Mouse (Mus musculus) liver, postnatal 0 days (tissue): ENCODE measurements at regions not wholly inside any gene's neighbourhood (a gene's known extent, or its start where the extent isn't known, plus 50 kb on each side); places are given as distances from the start of the nearest gene placed in this dataset.

Experiments
- ATAC-seq: fragments of 200-750 bp; cut with Nextera tagmentation; 2 replicates; pipeline ENCODE4 v1.8.0; 2017; ENCODE audit warnings: mild to moderate bottlenecking, moderate library complexity
- DNase-seq: peaks from one replicate; pipeline ENCODE4 v3.0.0-alpha.2; 2016
- H3K27ac ChIP-seq: fragments of 300-500 bp; sonication (generic); 2 replicates; pipeline ENCODE4 v1.5.1; 2014; ENCODE audit warnings: antibody characterized with exemption, moderate library complexity, mild to moderate bottlenecking, low read depth
- H3K27me3 ChIP-seq: fragments of 300-500 bp; sonication (generic); 2 replicates; pipeline ENCODE4 v1.6.1; 2014; ENCODE audit warnings: low read length, control low read depth, mixed read lengths; ENCODE audit not compliant: insufficient read depth
- H3K36me3 ChIP-seq: fragments of 300-500 bp; sonication (generic); replicated peaks from 2 replicates; pipeline ENCODE4 v1.6.1; 2014; ENCODE audit warnings: mild to moderate bottlenecking, control low read depth, low read length, moderate library complexity, mixed read lengths; ENCODE audit not compliant: insufficient read depth
- H3K4me1 ChIP-seq: fragments of 300-500 bp; sonication (generic); 2 replicates; pipeline ENCODE4 v1.6.1; 2014; ENCODE audit warnings: antibody characterized with exemption, mild to moderate bottlenecking, control low read depth; ENCODE audit not compliant: insufficient read depth
- H3K4me2 ChIP-seq: fragments of 300-500 bp; sonication (generic); 2 replicates; pipeline ENCODE4 v1.6.1; 2014; ENCODE audit warnings: low read depth, mild to moderate bottlenecking, low read length, moderate library complexity, mixed read lengths
- H3K4me3 ChIP-seq: fragments of 300-500 bp; sonication (generic); 2 replicates; pipeline ENCODE4 v1.5.1; 2014; ENCODE audit warnings: low read depth, low read length
- H3K9ac ChIP-seq: fragments of 300-500 bp; sonication (generic); replicated peaks from 2 replicates; pipeline ENCODE4 v1.6.1; 2014; ENCODE audit warnings: mild to moderate bottlenecking, moderate library complexity
- H3K9me3 ChIP-seq: fragments of 300-500 bp; sonication (generic); 2 replicates; pipeline ENCODE4 v1.6.1; 2016; ENCODE audit warnings: mild to moderate bottlenecking, control low read depth, low read length, mixed read lengths
- CTCF ChIP-seq: sonication (generic); IDR thresholded peaks from 2 replicates; pipeline ENCODE4 v1.5.1; 2016; ENCODE audit warnings: antibody characterized with exemption, low read depth
- EP300 ChIP-seq: IDR thresholded peaks from 2 replicates; pipeline ENCODE4 v1.6.1; 2016; ENCODE audit warnings: antibody characterized with exemption, low read depth, mild to moderate bottlenecking
- WGBS: fragments of 180-500 bp; shearing (Covaris S2); extraction: QIAGEN DNeasy Blood & Tissue Kit; methylation state at CpG from one replicate; pipeline ENCODE4 v1.1.7; 2014; ENCODE audit not compliant: insufficient replicate concordance; 5-methylcytosine and 5-hydroxymethylcytosine counted together

DNA sequence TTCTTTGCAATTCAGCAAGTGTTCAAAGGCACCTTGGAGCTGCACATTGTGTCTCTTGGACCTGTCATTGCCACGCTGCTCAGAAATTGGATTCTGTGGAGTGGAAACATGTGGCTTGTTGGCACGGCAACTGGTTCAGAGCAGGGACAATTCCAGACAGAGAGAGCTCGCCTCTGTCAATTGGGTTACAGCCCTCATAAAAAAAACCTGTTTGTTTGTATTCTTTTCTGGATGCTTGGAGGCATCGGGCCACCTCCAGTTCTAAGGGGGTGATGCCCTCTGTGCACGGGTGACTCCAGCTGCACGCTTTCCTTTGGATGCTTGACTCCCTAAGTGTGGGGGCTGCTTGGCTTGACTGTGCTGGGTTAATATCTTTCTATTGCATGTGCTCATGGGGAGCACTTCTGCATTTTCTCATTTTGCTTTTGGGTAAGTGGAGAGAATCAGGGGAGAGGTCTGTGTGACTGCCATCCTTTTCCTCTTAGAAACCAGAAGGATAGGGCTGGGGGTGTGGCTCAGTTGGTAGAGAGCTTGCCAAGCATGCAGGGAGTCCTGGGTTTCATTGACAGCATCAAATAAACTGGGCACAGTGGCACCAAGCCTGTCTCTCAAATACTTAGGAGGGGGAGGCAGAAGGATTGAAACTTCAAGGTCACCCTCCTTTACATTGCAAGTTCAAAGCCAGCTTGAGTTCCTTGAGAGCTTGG, 130.6 kb upstream of the Auts2 start:
- Histone ChIP-seq H3K27ac (no peak overlapping the region), H3K36me3 (no peaks in the 10 kb centered on the region), H3K4me3 (no peak overlapping the region), H3K9me3 (no peaks in the 10 kb centered on the region), H3K27me3 (no peaks in the 10 kb centered on the region), H3K4me2 (no peak overlapping the region), H3K4me1 (no peaks in the 10 kb centered on the region), H3K9ac (no peak overlapping the region)
- TF ChIP-seq CTCF (no peak), EP300 (no peak)
- DNase-seq (no peak), ATAC-seq (no peak)
- WGBS = 62% methylated on average over 6 of the region's 6 CpGs

DNA sequence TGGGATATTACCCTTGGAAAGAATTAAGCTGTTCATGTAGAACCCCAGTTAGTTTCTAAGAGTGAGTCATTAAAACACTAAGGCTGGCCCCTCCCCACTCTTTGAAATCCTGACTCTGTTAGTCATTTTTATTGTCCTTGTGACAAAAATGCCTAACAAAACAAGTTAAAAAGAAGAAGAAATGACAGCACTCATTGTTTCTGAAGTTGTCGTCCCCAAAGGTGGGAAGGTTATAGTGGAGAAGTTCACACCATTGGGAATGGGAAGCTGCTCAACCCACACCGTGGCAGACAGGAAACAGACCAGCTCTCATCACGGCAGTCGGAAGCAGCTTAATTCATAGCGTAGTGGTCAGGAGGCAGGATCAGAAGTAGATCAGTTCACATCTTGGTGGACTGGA, 128.4 kb upstream of the Auts2 start:
- H3K27me3 ChIP-seq = no peaks in the 10 kb centered on the region
- no peaks in the 10 kb centered on the region for H3K4me1 ChIP-seq
- H3K4me2 ChIP-seq = no peak overlapping the region
- WGBS = 27% methylated on average over 5 of the region's 5 CpGs
- no peak overlapping the region for H3K9ac ChIP-seq
- TF ChIP-seq EP300 (no peak), CTCF (no peak)
- ATAC-seq (no peak), DNase-seq (no peak)
- H3K36me3 ChIP-seq = no peaks in the 10 kb centered on the region
- H3K9me3 ChIP-seq = no peaks in the 10 kb centered on the region
- H3K27ac ChIP-seq = no peak overlapping the region
- H3K4me3 ChIP-seq = no peak overlapping the region

DNA sequence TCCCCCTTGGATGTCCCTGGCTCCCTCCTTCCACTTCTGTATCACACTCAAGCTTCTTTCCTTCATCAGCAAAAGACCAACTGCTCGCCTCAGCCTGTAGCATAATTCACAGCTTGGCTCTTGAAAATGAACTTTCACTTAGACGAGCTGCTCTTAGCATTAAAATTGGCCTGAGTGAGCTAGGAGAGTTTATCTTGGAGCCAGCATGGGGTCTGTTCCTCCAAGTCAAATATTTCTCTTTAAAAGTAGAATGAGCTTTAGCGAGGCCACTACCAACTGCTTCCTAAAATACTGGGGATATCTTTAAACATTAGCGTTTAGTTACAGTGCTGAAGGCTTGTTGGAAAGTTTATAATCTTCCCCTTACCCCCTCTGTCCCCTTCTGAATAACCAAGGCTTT, 124.2 kb upstream of the Auts2 start:
- Histone ChIP-seq H3K9ac (no peak overlapping the region), H3K4me3 (no peak overlapping the region), H3K4me1 (no peaks in the 10 kb centered on the region), H3K4me2 (no peak overlapping the region), H3K27me3 (no peaks in the 10 kb centered on the region), H3K9me3 (no peaks in the 10 kb centered on the region), H3K36me3 (no peaks in the 10 kb centered on the region), H3K27ac (no peak overlapping the region)
- DNase-seq (no peak), ATAC-seq (no peak)
- 68% methylated on average over 4 of the region's 4 CpGs for WGBS
- no peak for TF ChIP-seq CTCF
- no peak for TF ChIP-seq EP300

DNA sequence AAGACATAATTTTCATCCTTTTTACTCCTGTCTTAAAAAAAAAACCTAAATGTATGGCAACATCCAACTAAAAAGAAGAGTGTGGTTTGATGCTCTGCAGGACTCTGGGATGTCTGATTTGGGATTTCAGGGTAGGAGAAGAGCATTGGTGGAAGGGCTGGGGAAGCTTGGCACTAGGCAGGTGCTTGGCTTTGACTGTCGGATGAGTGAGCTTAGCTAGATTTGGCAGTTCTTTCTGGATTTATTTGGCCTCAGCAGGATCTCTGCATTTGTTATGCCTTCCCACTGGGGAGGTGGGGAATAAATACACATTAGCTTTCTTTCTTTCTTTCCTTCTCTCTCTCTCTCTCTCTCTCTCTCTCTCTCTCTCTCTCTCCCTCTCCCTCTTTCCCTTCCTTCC, 118.1 kb upstream of the Auts2 start:
- WGBS = 74% methylated on average over 1 of the region's 1 CpGs

DNA sequence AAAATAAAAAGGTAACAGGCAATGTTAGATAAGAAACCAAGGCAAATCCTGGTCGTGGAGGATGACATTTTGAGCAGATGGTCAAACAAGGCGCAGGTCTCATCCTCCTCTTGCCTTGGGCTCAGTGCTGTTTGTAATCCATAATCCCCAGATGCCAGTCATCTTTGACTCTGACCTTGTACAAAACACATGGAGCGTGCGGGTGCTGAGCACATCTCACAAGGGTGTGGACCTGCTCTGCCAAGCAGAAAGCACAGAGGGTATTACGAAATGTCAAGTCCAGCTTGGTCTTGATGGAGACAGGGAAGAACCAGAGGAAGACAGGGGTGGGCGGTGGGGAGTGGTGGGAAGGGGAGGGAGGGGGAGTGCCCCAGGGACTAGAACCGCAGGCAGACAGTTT, 116.9 kb upstream of the Auts2 start:
- peaks cover 4% of the 10 kb centered on the region; the same call in 1 of the 2 replicates for H3K9me3 ChIP-seq
- TF ChIP-seq CTCF = no peak
- no peak for TF ChIP-seq EP300
- 70% methylated on average over 7 of the region's 7 CpGs for WGBS

More for the DNA sequence above, 118.1 kb upstream of the Auts2 start:
- no peaks in the 10 kb centered on the region for H3K36me3 ChIP-seq
- peaks cover 4% of the 10 kb centered on the region; the same call in 1 of the 2 replicates for H3K9me3 ChIP-seq
- ATAC-seq = no peak
- H3K9ac ChIP-seq = no peak overlapping the region
- no peaks in the 10 kb centered on the region for H3K27me3 ChIP-seq
- no peak overlapping the region for H3K4me3 ChIP-seq
- no peak for TF ChIP-seq CTCF
- TF ChIP-seq EP300 = no peak
- no peak for DNase-seq
- H3K4me2 ChIP-seq = no peak overlapping the region
- no peaks in the 10 kb centered on the region for H3K4me1 ChIP-seq
- H3K27ac ChIP-seq = no peak overlapping the region

DNA sequence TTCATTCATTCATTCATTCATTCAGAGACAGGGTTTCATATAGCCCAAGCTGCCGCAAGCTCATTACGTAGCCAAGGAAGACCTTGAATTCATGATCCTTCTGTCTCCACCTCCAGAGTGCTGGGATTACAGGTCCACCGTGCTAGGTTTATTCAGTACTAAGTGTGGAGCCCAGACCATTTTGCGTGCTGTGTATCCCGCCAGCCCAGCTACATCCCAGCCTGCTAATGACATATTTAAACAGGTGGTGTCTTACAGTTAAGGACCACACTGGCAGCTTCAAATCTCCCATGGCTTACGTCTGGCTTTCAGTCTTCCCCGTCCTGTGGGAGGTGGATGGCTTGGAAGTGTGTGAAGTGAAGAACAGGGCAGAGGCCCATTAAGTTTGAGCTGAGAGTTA, 111.2 kb upstream of the Auts2 start:
- Histone ChIP-seq H3K9me3 (peaks cover 4% of the 10 kb centered on the region; the same call in 1 of the 2 replicates), H3K4me3 (no peak overlapping the region), H3K27ac (no peak overlapping the region), H3K4me1 (0 out of 2 replicates have a peak, but pooled peaks cover 4% of the 10 kb centered on the region), H3K4me2 (no peak overlapping the region), H3K36me3 (no peaks in the 10 kb centered on the region), H3K27me3 (no peaks in the 10 kb centered on the region), H3K9ac (no peak overlapping the region)
- no peak for TF ChIP-seq CTCF
- TF ChIP-seq EP300 = no peak
- 83% methylated on average over 7 of the region's 7 CpGs for WGBS
- ATAC-seq (no peak), DNase-seq (no peak)

More for the DNA sequence above, 116.9 kb upstream of the Auts2 start:
- DNase-seq (no peak), ATAC-seq (no peak)
- H3K27me3 ChIP-seq = no peaks in the 10 kb centered on the region
- no peaks in the 10 kb centered on the region for H3K36me3 ChIP-seq
- H3K4me2 ChIP-seq = no peak overlapping the region
- no peaks in the 10 kb centered on the region for H3K4me1 ChIP-seq
- H3K27ac ChIP-seq = no peak overlapping the region
- H3K9ac ChIP-seq = no peak overlapping the region
- H3K4me3 ChIP-seq = no peak overlapping the region
